Mouse (Mus musculus) small intestine, adult 2 months (tissue): ENCODE measurements at regions not wholly inside any gene's neighbourhood (a gene's known extent, or its start where the extent isn't known, plus 50 kb on each side); places are given as distances from the start of the nearest gene placed in this dataset.

ENCODE experiments used
- CTCF ChIP-seq: fragments of 200-500 bp; IDR thresholded peaks from 2 replicates; pipeline ENCODE4 v1.5.1; 2012; ENCODE audit warnings: low read depth, mild to moderate bottlenecking, control low read depth, inconsistent platforms, low read length, moderate library complexity, mixed read lengths; ENCODE audit not compliant: insufficient replicate concordance, insufficient read length; ENCODE audit errors: extremely low read depth
- POLR2A ChIP-seq: fragments of 200-500 bp; IDR thresholded peaks from 2 replicates; pipeline ENCODE4 v1.6.1; 2012; ENCODE audit warnings: low read depth, mild to moderate bottlenecking, control low read depth, inconsistent platforms, low read length, moderate library complexity

DNA sequence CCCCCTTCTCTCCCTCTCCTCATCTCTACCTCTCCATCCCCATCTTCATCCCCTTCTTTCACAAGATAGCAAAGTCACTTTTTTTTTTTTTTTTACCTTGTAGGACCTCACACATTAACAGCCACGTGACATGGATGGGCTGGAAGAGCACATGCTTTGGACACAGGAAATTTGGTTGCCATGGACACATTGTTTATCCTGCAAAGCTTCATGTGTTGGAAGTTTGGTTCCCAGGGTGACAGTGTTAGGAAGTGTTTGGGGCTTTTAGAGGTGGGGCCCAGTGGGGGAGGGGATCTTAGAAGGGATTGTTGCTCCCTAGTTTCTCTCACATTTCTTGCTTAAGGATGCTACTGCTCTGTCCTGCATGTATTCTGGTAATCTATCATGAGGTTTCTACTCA, 356.5 kb downstream of the Rps15a start:
- no peak for TF ChIP-seq CTCF
- TF ChIP-seq POLR2A: no peak
